Mouse (Mus musculus): ENCODE data around the gene Myrfl.
A peak's percentile ranks its signal among the peaks of the same experiment; 100 is the strongest.

Myrfl gene

DNA sequence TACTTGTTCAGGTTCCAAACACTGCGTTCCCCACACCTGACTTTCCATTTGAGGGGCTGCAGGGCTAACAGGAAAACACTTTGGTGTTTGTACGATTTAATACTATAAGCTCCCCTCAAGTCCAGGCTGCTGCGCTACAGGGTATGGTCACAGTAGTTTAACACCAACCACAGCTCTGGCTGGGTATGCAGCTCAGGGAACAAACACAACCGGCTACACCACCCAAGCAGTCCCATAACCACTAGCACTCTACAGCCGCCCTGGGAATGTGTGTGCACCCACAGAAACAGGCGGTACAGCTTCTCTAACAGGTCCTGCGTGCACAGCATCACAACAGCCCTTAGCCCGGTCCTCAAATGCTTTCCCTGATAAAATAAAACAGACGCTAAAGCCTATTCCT, 16.1 kb upstream of the Myrfl start:
- DNase-seq = no peak

DNA sequence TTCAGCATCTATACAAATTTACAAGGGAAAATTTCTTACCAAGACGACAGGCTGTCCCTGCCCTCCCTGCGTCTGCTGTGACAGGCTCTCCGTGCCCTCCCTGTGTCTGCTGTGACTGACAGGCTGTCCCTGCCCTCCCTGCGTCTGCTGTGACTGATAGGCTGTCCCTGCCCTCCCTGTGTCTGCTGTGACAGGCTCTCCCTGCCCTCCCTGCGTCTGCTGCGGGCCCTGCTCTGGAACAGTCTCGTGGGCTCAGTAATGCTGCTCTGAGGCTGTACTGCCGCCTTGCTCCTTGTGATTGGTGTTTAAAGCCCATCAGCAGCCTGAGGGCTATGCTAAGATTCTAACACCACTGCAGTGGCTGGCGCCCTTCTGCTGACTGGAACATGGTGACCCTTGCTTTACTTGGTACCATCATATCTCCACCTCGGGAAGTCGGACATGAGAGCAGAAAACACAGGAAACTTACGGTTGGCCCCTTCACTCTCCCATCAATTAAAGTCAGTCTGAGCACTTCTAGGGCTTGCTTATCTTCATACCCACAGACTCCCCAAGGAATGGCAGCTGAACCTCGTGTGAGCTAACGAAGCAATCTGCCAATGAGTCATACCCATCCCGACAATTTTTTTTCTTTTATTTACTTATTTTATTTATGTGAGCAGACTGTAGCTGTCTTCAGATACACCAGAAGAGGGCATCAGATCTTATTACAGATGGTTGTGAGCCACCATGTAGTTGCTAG, 12.4 kb upstream of the Myrfl start:
- DNase-seq = no peak

DNA sequence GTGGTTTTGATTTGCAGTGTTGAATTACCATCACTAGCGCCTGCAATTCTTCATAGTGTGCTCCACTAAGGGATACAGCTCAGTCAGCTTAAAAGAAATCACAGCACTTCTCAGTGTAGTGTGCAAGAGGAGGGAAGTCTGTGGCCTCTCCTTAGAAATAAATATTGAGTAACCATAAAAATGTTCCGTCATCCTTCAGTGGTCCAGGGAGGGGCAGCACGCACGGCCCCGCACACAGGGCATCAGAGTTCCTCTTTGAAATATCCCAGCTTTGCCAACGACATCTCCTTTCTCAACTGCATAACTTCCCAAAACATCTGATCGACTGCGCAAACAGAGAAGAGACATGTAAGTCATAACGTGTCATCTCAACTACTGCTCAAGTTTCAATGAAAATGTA, 10.1 kb upstream of the Myrfl start:
- DNase-seq = no peak

DNA sequence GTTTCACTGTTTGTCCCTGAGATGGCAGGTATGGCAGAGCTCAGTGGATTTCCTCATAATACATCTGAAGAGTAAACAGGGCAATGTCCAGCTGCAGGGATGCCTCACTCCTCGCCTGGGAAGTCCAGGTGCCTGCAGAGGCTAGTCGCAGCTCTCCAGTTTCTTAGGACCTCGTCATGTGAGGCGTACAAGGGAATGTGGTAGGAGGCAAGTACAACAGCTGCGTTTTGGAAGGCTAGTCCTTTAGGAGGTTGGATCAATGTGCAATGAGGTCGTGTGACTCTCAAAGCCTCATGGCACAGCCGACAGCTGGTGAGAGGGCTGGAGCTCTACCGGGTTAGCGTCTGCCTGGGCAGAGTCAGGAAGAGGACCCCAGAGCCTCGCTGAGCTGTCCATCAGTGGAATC, 7.8 kb upstream of the Myrfl start:
- DNase-seq = no peak

DNA sequence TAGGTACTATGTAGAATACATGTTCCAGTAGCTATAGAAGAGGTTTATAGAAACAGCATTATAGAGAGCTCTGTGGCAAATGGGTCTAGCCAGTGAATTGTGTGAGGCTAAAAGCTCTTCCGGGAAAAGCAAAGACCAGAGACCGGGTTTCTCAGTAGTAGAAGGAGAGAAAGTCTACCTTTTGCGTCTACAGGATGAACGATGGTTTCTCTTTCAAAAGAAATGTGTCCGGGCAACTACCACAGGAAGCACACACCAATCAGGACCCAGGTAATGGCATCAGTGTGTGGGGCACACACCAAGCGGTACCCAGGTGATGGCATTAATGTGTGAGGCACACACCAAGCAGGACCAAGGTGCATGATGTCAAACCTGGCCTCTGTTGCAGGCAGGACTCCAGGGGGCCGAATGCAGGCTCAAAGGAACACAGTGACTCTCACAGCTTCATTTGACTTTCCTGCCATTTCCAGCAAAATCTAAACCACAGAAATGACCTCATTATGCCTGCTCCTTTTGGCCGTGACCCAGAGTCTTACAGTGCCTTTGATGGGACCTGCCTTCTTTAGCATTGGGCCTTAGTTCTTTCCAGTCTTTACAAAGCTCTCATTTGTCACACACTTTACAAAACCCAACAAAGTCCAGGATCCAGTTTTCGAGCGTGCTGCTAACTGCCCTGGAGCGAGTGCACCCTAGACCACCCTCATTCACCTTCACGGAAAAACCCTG, 1.4 kb downstream of the Myrfl start:
- no peak for DNase-seq

DNA sequence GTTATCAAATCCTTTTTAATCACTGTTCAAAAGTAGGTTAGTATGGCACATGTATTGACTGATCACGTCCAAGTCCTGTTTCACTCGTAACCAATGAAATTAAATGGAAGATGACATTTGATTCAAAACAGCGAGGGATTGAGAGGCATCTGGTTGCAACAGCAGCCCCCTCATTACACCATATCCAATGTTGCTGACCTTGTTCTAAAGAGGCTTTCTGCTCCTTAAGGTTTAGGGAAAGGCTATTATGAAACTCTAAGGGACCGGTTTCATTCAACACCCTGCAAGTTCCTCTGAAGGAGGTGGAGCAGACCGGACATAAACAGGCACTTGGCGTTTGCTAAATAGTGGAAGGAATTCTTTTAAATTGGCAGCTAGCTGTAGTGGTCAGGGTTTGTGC, 2.2 kb downstream of the Myrfl start:
- no peak for DNase-seq

DNA sequence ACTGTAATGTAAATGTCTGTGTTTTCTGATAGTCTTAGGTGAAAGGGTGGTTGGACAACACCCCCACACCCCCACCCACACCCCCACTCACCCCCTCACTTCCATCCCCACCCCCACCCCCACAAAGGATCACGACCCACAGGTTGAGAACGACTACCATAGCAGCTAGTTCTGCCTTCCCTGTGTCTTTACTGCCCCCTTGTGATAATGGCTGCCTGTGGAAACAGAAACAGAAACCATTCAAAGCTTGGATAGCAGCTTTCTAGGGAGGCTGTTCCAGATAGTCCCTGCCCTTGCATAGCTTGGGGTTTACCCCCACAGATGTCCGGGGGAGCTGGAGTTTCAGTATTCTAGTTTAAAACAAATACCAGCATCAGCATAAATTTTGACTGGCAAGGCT, 3.0 kb downstream of the Myrfl start:
- peak in 1 of 2 experiments; percentile 45 for DNase-seq

DNA sequence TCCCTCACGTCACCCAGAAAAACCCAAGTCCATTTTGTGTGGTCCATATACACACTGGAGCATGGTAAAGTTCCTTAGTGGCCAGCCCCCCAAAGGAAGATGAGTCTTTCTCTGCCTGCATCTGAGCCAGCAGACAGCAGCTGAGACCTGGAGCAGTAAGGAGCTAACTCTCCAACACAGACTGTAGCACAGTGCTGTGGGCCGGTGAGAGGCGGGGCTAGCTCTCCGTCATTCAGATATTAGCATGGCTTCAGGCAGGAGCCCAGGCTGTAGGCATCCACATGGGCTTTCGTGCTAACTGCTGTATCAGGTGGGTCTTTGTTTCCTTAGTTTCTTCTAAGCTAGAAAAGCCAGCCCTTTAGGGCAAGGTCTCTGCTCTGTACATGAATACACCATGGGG, 6.1 kb downstream of the Myrfl start:
- no peak for DNase-seq

DNA sequence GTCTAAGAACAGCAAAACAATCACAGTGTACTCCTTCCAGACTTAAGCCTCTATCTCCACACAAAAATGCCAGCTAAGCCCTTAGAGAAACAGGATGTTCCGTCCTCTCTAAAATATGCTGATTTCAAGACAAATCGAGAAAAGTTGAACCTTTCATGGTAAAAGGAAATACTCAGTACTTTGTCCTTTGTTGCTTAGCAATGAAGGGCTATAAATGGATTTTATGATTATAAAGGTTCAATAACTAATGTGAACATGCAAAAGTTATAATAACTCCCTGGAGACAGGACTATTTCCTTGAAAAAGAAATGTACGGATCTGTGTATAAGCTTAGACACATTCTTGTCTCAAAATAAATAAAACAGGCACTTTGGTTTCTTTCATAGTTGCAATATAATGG, 12.2 kb downstream of the Myrfl start:
- no peak for DNase-seq

DNA sequence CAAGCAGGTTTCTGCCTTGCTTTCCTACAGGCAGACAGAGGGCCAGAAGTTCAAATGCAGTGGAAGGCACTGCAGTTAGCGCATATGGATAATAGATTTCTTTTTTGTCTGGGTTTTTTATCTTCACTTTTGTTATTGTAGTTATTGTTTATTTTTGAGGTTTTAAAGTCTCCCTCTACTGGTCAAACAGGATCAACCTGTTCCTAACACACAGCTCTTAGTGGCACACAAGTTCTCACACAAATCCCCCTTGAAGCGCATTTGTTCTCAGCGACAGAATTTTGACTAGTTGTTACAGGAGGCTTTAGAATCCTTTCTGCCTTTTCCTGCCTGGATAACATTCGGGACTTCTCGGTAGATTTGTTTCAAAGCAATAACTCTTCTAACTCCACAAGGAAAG, 13.2 kb downstream of the Myrfl start:
- no peak for DNase-seq

DNA sequence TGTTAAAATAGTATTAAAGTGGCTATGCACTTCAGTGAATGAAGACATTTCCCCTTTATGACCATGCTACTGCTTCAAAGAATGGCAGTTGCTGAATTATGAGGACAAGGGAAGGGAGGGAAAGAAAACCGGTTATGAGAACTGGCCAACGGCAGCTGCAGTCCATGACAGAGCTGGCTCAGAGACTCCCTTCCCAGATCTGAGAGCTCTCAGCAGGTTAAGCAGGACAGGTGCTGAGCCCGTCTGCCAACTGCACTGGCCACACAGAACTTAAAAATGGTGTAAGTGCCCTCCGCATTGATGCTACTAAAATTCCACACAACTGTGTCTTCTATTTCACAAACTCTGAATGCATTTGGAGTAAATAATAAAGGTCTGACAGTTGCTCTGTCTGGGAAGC, 19.3 kb downstream of the Myrfl start:
- no peak for DNase-seq

DNA sequence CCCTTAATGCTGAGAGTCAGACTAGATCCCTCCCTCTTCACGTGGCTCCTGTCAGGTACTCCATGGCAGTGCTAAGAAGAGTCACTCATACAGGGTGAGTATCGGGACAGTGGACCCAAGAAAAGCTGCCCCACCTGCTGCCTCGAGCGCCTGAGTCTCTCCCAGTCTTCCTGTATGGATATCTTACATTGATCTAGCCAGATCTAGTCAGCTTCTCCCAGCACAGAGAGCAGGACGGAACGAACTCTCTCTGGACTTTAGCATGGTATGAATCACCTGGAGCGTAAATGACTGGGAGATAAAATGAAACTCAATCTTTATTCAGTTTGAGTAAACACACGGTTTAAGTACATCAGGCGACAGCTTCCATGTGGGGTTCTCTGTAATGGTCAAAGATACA, 22.2 kb downstream of the Myrfl start:
- DNase-seq = no peak

DNA sequence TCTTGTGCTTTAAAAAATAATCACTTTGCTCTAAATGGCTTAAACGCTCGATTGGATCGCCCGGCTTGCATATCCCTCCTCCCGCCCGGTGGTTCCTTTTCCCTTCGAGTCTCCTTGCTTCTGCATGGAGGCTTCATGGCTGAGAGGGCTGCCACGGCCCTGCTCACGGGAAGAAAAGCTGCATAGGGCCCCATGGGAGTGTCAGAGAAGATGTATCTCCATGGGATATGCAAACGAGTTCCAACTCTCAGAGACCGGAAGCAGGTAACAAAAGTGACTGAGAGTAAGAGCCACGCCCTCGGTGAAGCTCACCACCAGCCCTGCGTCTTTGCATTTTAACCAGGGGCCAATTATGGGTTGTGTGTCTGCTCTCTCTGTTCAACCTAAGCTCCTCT, 24.7 kb downstream of the Myrfl start:
- DNase-seq = no peak

DNA sequence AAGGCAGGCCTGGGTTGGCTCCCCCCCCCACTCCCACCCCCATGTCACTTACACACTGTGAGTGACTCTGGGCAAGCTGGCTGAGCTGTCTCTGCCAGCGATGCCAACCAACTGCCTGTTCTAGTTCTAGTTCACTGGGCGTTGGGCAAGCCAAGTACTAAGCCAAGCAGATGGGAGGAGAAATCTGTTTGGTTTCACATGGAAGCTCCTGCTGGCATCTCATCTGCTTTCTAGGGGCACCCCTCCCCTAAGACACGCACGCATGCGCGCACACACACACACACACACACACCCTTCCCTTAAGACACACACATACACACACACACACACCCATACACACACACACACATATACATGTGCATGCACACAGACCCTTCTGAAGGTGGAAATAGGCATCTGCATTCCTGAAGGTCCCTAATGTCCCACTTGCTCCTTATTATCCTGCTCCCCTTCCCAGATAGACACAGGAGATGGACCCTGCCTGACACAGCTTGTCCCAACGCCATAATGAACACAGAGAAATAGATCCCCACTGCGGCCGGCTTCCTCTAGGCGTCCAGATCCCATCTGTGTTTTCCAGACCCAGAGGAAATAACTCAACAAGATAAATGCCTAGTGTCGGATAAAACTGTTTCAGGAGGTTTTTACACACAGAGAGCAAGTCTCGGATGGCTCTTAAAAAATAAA, 25.2 kb downstream of the Myrfl start:
- no peak for DNase-seq

DNA sequence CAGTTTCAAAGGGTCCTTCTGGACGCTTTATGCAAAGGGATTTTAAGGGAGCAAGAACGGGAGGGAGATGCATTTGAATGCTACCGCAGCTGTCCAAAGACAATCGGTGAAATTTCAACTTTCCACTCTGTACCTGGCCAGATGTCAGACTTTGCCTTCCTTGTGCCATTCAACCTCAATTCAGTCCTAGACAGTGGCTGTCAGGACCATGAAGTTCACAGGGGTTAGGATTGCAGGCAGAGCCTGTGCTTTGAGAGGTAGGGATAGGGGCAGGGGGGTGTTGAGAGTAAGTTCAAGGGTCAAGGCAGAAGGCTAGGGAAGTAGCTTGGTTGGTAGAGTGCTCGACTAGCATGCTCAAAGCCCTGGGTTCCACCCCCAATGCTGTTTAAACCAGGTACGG, 25.9 kb downstream of the Myrfl start:
- DNase-seq = no peak

DNA sequence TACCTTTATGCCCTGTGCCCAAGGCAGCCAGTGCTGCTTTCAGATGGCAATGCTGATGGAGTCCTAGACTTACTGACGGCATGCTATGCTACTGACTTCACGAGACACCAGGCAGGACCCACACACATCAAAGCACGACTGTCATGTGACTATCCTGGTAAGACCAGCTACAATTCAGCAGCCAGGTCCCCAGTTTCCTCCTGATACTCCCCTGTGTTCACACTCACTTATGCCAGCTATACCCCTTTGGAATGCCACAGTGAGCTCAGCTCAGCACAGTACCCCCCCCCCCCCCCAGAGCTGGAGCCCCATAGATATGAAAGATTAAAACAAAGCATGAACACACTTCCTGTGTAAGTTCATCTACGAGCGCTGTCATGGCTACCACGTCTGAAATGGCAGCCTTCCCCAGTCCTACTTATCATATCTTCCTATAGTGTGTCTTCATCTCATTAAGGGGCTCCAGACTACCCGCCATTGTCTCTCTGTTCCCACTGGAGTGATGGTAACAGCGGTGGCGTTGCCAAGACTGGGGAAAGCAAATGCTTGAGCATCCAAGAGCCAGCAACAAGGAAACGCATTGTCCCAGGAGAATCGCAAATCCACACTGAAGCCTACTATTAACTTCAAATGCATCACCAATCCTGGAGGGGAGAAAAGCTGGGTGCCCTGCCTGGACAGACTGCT, 43.4 kb downstream of the Myrfl start:
- no peak for DNase-seq

DNA sequence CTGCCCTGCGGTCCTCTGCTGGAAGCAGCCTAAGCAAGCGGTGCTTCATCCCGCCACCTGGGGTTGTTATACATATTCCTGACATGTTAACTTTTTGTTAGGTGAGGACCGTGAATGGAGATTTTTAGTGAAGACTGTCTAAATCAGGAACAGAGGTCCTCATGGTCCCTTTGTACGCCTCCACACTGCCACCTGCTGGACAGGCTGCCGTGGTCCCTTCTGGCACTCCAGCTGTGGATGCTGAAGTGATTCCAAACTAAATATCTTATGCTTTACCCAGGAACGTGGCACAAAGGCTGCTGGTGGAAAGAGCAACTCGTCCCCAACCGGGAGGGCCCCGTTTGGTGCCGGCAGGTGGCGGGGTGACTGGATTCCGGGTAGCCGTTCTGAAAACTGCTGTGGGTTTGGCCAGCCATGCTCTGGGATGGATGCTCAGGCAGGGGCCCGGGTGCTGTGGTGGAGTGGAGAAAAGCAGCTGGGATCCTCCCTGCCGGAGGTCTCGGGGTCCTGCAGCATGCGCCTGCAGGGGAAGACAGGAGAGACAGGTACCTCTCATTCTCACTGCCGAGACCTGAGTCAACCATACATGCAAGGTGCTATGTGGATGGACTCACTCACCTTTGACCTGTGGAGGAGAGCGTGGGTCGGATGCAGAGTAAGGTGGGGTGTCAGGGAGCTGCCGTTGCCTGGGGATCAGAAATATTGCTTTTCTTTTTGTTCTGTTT, 47.8 kb downstream of the Myrfl start:
- peak; percentile 73 to 85 for DNase-seq

DNA sequence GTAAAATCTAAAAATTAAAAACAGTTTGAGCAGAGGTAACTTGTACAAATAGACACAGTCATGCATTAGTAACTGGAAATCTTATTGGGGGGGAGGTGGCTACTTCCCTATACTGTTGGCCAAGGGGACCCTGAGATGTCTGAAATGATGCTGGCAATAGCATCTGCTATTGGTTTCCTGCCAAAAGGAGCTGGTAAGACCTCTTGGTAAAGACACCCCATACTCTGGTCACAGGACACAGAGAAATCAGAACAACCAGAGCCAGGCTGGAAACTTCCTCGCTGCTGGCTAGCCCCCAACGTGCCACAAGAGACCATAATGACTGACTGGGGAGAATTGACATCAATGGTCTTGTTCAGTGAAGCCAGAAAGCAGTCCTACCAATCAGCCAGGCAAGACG, 55.2 kb downstream of the Myrfl start:
- DNase-seq = no peak

DNA sequence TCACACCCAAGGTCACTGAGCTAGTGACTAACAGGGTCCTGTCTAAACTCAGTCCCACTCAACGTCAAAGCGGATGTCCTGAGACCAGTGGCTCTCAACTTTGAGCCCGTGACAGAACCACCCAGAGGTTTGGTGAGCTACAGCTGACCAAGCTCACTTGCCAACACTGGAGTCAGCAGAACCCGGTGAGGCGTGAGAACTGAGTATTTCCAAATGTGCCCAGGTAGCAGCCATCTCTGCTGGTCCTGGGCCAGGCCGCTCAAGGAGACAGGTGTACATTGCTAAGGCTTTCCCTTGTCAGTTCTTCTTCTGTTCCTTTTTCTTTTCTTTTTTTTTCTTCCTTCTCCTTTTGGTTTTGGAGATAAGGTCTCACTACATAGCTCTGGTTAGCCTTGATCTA, 66.0 kb downstream of the Myrfl start:
- no peak for DNase-seq

DNA sequence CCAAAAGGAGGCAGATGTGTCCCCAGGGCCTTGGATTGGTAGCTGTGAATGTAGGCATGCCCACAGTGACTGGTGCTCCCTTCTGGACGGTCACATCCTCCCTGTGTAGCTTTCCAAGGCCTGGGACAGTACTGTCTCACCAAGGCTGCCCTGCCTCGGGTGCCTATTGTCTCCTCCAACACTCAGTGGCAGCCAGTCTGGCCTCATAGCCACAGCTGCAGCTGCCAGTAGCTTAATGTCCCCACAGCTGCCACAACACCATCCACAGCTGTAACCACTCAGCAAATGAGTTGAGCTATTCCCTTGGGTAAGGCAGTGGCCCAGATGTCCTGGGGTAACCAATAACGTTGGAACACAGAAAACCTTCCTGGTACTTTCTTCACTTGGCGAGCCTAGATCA, 68.6 kb downstream of the Myrfl start:
- DNase-seq = peak; percentile 12 to 65

DNA sequence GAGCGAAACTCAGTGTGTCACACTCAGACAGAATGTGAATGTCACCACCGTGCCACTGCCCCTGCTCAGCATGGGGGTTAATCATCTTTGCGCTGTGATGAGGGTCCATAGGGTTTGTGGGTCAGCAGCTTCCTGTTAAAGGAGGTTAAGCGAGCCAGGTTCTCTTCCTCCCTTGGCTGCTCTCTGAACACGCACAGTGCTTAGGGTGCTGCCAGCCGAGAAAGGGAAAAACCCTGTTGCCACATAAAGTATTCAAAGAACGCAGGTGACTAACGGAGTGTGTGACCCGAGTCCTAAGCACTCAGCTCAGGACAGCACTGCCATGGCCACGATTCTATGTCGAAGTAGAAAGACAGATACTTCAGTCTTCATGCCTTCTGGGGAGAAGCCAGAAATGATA, 69.4 kb downstream of the Myrfl start:
- DNase-seq = no peak

DNA sequence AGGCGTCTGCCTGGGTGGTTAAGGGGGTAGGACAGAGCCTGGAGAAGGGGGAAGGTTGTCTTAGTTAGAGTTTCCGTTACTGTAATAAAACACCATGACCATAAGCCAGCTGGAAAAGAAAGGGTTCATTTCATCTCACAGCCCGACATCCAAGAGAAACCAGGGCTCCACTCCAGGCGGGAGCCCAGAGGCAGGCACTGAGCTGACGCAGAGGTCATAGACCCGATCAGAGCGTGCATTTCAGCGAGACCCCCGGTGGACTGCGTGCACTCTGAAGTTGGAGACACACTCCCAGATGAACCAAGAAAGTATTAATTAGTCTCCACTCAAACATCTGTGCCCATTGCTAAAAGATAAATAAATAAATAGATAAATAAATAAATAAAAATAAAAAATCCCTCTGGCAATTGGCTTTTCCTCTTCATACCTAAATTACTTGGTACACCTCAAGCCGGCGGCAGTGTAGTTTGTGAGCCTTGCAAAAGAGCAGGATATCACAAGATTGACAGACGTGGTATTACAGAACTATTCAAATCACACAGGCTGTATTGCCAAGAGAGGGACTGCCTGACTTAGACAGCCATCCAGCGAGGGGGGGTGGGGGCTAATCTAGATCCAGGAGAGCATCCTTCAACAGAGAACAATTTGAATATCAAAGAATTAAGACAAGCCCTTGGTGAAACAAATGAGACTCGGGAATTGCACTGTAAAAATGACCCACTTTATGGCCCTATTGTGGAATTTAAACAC, 81.2 kb downstream of the Myrfl start:
- no peak for DNase-seq

Data from lung, postnatal 4 days (tissue).